Mouse (Mus musculus): ENCODE measurements at regions not wholly inside any gene's neighbourhood (a gene's known extent, or its start where the extent isn't known, plus 50 kb on each side); places are given as distances from the start of the nearest gene placed in this dataset.

DNA sequence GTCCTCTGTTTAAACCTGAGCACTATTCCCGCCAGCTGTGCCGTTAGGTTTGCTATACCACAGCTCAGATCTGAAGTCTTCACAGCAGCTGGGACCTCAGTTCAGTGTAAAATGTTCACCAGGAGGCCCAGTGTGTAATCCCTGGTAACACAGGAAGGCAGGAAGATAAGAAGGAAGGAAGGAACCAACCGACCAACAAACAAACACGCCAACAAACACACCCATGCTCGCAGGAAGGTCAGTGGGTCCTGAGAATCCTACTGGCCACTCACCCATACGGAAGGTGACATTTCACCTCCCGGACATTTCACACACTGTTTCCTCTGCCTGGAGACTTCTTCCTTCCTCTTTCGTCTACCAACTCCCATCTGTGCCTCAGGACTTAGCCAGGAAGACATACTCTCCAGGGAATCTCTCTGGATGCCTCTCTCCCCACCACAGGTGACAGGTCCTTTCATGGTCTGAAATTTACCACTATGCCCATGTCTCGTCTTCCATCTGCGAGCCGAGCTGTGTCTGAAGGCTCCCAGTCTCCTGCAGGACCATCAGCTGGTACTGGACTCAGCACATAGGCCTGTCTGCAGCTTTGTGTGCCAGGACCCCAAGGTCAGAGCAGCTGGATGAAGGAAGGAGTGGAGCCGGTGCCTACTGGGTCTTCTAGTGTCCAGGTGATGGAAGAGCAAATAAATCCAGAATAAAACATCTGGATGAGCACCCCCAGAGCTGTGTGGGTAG, 61.1 kb upstream of the Xpa start:
- DNase-seq (ENCODE audit: low read depth in 1 of 2, low spot score in 2 of 2) = no peak

DNA sequence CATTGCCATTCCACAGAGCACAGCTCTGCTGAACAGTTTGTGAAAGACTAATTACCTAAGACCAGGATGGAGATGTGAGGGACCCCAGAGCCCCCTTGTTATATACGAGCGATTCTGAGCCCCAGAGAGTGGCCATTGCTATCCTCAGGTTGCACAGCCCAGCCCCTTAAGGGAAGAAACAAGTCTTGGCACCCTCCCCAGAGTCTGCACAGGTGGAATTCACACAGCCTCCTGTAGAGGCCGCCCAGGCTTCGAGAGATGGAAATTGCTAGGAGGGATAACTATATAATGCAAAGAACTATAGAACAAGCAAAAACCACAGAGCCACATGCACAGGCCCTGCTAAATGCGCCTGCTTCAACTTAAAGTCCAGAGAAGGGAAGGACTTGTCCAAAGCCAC, 62.7 kb upstream of the Xpa start:
- no peak for DNase-seq (ENCODE audit: low read depth in 1 of 2, low spot score in 2 of 2)

DNA sequence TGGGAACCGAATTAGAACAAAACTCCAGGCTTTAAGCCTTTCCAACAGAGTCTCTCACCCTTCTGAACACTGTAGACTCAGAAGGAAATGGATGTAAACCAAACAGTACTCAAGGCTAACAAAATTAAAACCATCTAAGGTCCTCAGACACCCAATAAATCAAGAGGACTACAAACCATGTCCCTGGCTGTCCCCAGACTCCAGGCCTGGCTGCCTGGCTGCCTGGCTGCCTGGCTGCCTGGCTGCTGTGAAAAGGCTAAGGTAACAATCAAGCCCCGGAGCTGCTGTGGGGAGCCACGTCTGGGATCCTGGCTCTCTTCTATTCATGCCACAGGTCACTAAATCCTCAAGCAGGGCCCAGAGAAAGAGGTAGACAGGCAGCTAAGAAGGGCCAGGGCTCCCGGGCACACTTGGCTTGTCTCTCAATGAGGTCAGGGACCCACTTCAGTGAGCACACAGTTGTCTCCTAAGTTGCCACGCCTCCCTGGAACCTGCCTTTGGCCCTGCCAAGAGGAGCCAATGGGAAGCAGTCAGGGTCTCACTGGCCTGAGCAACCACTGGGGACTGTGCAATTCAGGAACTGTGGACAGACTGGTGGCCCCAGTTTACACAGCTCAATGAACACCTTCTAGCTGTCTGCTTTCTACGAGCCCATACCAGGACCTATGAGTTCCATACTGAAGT, 72.6 kb upstream of the Xpa start:
- DNase-seq (ENCODE audit: low read depth in 1 of 2, low spot score in 2 of 2) = no peak

DNA sequence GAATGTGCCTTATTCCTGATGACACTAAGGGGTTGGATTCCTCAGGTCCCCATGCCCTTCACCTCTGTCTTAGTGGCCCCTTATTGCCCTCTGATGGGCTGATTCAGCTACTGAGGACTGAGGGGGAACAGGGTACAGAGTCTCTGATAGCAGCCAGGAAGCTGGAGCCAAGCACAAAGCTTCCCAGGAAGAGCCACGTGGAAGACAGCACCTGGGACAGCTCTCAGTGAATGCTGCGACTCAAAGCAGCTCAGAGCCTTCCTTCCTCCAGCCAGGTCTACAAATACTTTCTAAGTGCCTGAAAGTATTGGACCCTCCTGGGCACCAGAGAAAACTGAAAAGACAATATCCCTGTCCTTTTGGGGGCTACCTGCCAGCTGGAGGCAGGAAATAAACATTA, 72.3 kb upstream of the Foxe1 start:
- DNase-seq (ENCODE audit: low read depth in 1 of 2, low spot score in 2 of 2) = no peak

DNA sequence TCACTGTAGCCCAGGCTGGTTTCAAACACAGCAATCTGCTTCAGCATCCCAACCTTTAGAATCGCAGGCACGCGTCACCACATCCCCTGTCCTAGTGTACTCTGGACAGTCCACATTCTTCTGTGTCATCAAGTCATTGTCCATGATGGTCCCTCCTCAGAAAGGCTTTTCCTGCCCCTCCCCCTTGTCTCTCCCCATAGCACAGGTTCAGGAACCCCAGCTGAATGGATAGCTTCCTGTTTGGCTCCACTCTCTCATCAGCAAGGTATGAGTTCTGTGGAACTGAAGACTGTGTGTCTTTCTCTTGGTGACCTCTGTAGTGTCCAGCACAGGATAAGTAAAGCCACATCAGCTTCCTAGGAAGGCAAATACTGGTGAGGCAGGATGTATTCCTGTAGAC, 67.6 kb upstream of the Foxe1 start:
- DNase-seq (ENCODE audit: low read depth in 1 of 2, low spot score in 2 of 2) = no peak

DNA sequence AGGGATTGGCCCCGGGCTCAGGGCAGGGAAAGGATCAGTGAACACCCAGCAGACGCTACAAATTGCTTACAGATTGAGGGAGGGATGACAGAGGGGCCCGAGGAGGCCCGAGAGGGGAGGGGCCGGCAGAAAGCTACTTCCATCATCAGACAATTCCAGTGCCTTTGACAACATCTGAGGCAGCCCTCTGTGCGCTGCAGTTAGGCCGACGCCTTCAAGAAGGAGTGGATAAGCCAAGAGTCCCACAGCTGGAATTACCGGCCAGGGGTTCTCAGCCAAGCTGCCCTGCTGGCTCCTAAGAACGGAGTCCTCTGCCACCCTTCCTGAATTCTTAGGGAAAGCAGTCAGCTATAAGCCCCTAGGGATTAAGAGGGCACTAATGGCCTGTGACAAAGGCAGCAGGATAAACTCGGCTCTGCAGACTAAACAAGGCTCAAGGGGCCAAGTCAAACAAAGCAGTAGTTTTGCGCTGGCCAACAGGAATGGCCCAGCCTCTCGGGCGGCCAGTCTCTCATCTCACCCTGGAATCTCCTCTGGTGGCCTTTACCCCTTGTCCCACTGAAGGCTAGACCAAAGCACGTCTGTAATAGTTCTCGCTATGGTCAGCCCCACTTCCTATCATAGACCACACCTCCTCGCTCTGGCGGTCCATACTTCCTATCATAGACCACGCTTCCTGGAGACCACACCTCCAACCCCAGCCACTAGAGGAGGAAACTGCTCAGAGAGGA, 66.4 kb upstream of the Foxe1 start:
- peak in 1 of 2 experiments; percentile 29 for DNase-seq (ENCODE audit: low read depth in 1 of 2, low spot score in 2 of 2)

DNA sequence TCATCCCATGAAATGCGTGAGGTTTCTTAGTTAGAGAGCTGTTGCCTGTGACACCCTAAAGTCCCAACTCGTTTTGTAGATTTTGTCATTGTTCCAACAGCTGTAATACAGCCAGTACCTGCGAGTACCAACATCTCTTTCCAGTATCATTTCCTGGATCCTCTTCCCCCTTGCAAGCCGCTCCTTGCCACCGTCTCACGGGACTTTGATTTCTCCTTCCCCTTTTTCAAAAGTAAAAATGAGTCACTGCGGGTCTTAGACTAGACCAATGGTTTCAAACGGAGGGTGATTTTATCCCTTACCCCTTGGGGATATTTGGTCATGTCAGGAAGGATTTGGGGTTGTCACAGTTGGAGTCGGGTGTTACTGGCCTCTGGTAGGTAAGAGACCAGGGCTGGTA, 56.5 kb upstream of the Foxe1 start:
- peak; percentile 12 to 24 for DNase-seq (ENCODE audit: low read depth in 1 of 2, low spot score in 2 of 2)

DNA sequence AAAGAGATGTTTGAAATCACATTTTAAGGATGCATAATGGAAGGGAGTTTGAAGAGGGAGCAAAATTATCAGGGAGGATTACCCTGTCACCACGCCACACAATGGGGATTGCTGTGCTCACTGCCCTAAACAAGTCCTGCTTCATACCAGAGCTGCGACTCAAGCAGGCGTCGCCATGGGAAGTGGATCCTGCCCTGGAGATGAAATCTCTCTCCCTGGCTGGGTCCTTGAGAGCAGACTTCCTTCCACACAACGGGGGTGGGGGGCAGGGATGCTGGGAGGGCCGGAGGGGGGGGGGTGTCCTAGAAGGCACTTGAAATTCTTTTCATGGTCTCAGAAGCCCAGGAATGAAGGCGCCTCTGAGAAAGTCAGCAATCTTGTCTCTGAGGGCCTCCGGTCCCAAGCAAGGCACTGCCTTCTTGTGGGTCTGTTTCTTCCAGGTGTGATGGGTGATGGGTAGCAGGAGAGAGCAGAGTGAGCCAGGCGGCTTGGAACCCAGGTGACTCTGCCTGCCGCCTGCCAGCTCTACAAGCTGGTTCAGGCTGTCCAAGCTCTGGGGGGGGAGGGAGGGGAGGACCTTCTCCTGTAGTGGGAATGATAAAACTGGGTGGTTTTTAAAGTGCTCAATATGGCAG, 51.7 kb upstream of the Foxe1 start:
- no peak for DNase-seq (ENCODE audit: low read depth in 1 of 2, low spot score in 2 of 2)

All from monocyte, adult 2 months (primary cell).